Mouse (Mus musculus): ENCODE data around the gene Ifna15. TPM values are rescaled to one million over a fixed set of nuclear protein-coding genes. Genes with fewer than 3 reads are reported as not detected.
"Not testable (repeated sequence)": the region's sequence is repeated elsewhere in the genome, so short reads cannot be mapped to it uniquely, and the experiment has no call there.

Gene Ifna15
- not detected in 2 replicates for polyA plus RNA-seq (2015; fragmentation: Nextera tagmentation; extraction: Ambion mirVana)

GRCm38 (mm10) chr4:88558145-88558544, at the start of gene Ifna15:
Gene Ifna15 (minus strand): TSS chr4:88558245.
- H3K4me2 ChIP-seq (ENCODE audit: low read depth, low read length); H3K9me3 ChIP-seq (replicated peaks; ENCODE audit: control insufficient read depth, low read length); H3K9ac ChIP-seq (ENCODE audit: low read depth, low read length); H3K4me3 ChIP-seq (ENCODE audit: low read depth, low read length); H3K36me3 ChIP-seq (ENCODE audit: control insufficient read depth, insufficient read depth); H3K27me3 ChIP-seq (ENCODE audit: control insufficient read depth, insufficient read depth, low read depth, low read length); ATAC-seq (ENCODE audit: low read depth); H3K27ac ChIP-seq (ENCODE audit: low read length); H3K4me1 ChIP-seq (ENCODE audit: control insufficient read depth, low read depth, low read length): not testable (repeated sequence)

GRCm38 (mm10) chr4:88603276-88603675, 45.2 kb upstream of the Ifna15 start, which contains the start of gene Ifna12:
Gene Ifna12 (minus strand): TSS chr4:88603376.
- Histone ChIP-seq H3K27ac (ENCODE audit: low read length) (no peak within 1 kb of the TSS), H3K27me3 (ENCODE audit: control insufficient read depth, insufficient read depth, low read depth, low read length) (no peaks in the 10 kb centered on the region), H3K4me2 (ENCODE audit: low read depth, low read length) (no peak within 1 kb of the TSS), H3K4me3 (ENCODE audit: low read depth, low read length) (no peak within 1 kb of the TSS), H3K36me3 (ENCODE audit: control insufficient read depth, insufficient read depth) (no peaks in the 10 kb centered on the region), H3K9ac (ENCODE audit: low read depth, low read length) (no peak within 1 kb of the TSS), H3K9me3 (replicated peaks; ENCODE audit: control insufficient read depth, low read length) (no peaks in the 10 kb centered on the region), H3K4me1 (ENCODE audit: control insufficient read depth, low read depth, low read length) (no peaks in the 10 kb centered on the region)
- ATAC-seq (ENCODE audit: low read depth), result no peak

- no peak within 1 kb of the TSS for H3K4me2 ChIP-seq (ENCODE audit: low read depth, low read length)
- no peak within 1 kb of the TSS for H3K27ac ChIP-seq (ENCODE audit: low read length)
- no peaks in the 10 kb centered on the region for H3K36me3 ChIP-seq (ENCODE audit: control insufficient read depth, insufficient read depth)
- ATAC-seq (ENCODE audit: low read depth), result no peak
- no peaks in the 10 kb centered on the region for H3K4me1 ChIP-seq (ENCODE audit: control insufficient read depth, low read depth, low read length)
- WGBS (ENCODE audit: insufficient replicate concordance), result 42% methylated on average over 1 of the region's 1 CpGs
- no peaks in the 10 kb centered on the region for H3K9me3 ChIP-seq (replicated peaks; ENCODE audit: control insufficient read depth, low read length)
- no peak within 1 kb of the TSS for H3K4me3 ChIP-seq (ENCODE audit: low read depth, low read length)
- no peak within 1 kb of the TSS for H3K9ac ChIP-seq (ENCODE audit: low read depth, low read length)
- no peaks in the 10 kb centered on the region for H3K27me3 ChIP-seq (ENCODE audit: control insufficient read depth, insufficient read depth, low read depth, low read length)
Measured at GRCm38 (mm10) chr4:88592285-88592684, 34.2 kb upstream of the Ifna15 start, which contains the start of gene Ifna9. Gene Ifna9 (minus strand): TSS chr4:88592385.

- Histone ChIP-seq H3K9ac (ENCODE audit: low read depth, low read length) (no peak within 1 kb of the TSS), H3K27me3 (ENCODE audit: control insufficient read depth, insufficient read depth, low read depth, low read length) (no peaks in the 10 kb centered on the region), H3K4me1 (ENCODE audit: control insufficient read depth, low read depth, low read length) (no peaks in the 10 kb centered on the region), H3K4me2 (ENCODE audit: low read depth, low read length) (no peak within 1 kb of the TSS), H3K36me3 (ENCODE audit: control insufficient read depth, insufficient read depth) (no peaks in the 10 kb centered on the region), H3K4me3 (ENCODE audit: low read depth, low read length) (no peak within 1 kb of the TSS), H3K9me3 (replicated peaks; ENCODE audit: control insufficient read depth, low read length) (no peaks in the 10 kb centered on the region), H3K27ac (ENCODE audit: low read length) (no peak within 1 kb of the TSS)
- 29% methylated on average over 1 of the region's 1 CpGs for WGBS (ENCODE audit: insufficient replicate concordance)
- no peak for ATAC-seq (ENCODE audit: low read depth)
Measured at GRCm38 (mm10) chr4:88571698-88572097, 13.7 kb upstream of the Ifna15 start, which contains the start of gene Ifna14. Gene Ifna14 (minus strand): TSS chr4:88571798.

GRCm38 (mm10) chr4:88561791-88562190, 3.7 kb upstream of the Ifna15 start:
- ATAC-seq (ENCODE audit: low read depth), result no peak

GRCm38 (mm10) chr4:88550161-88550945, 7.7 kb downstream of the Ifna15 start:
- no peaks in the 10 kb centered on the region for H3K9me3 ChIP-seq (replicated peaks; ENCODE audit: control insufficient read depth, low read length)
- peak overlapping the region; percentile 61 for H3K4me3 ChIP-seq (ENCODE audit: low read depth, low read length)
- WGBS (ENCODE audit: insufficient replicate concordance), result 20% methylated on average over 22 of the region's 22 CpGs
- peak; percentile 93 for ATAC-seq (ENCODE audit: low read depth)
- peak overlapping the region; percentile 56 for H3K9ac ChIP-seq (ENCODE audit: low read depth, low read length)
- H3K4me2 ChIP-seq (ENCODE audit: low read depth, low read length), result peak overlapping the region; percentile 75
- peaks cover 2% of the 10 kb centered on the region; the same call in 1 of the 2 replicates for H3K4me1 ChIP-seq (ENCODE audit: control insufficient read depth, low read depth, low read length)
- H3K36me3 ChIP-seq (ENCODE audit: control insufficient read depth, insufficient read depth), result no peaks in the 10 kb centered on the region
- H3K27me3 ChIP-seq (ENCODE audit: control insufficient read depth, insufficient read depth, low read depth, low read length), result no peaks in the 10 kb centered on the region
- no peak overlapping the region for H3K27ac ChIP-seq (ENCODE audit: low read length)

More at GRCm38 (mm10) chr4:88561791-88562190, 3.7 kb upstream of the Ifna15 start:
- Histone ChIP-seq H3K4me3 (ENCODE audit: low read depth, low read length) (no peak overlapping the region), H3K27me3 (ENCODE audit: control insufficient read depth, insufficient read depth, low read depth, low read length) (no peaks in the 10 kb centered on the region), H3K9me3 (replicated peaks; ENCODE audit: control insufficient read depth, low read length) (no peaks in the 10 kb centered on the region), H3K36me3 (ENCODE audit: control insufficient read depth, insufficient read depth) (no peaks in the 10 kb centered on the region), H3K4me1 (ENCODE audit: control insufficient read depth, low read depth, low read length) (no peaks in the 10 kb centered on the region), H3K9ac (ENCODE audit: low read depth, low read length) (no peak overlapping the region), H3K27ac (ENCODE audit: low read length) (no peak overlapping the region), H3K4me2 (ENCODE audit: low read depth, low read length) (no peak overlapping the region)
- WGBS (ENCODE audit: insufficient replicate concordance), result 71% methylated on average over 1 of the region's 1 CpGs

GRCm38 (mm10) chr4:88547986-88548385, 10.1 kb downstream of the Ifna15 start:
- H3K4me1 ChIP-seq (ENCODE audit: control insufficient read depth, low read depth, low read length), result peaks cover 2% of the 10 kb centered on the region; the same call in 1 of the 2 replicates
- ATAC-seq (ENCODE audit: low read depth), result no peak
- H3K27me3 ChIP-seq (ENCODE audit: control insufficient read depth, insufficient read depth, low read depth, low read length), result no peaks in the 10 kb centered on the region
- H3K4me3 ChIP-seq (ENCODE audit: low read depth, low read length), result no peak overlapping the region
- no peaks in the 10 kb centered on the region for H3K9me3 ChIP-seq (replicated peaks; ENCODE audit: control insufficient read depth, low read length)
- H3K4me2 ChIP-seq (ENCODE audit: low read depth, low read length), result no peak overlapping the region
- 59% methylated on average over 1 of the region's 1 CpGs for WGBS (ENCODE audit: insufficient replicate concordance)
- H3K27ac ChIP-seq (ENCODE audit: low read length), result no peak overlapping the region
- no peak overlapping the region for H3K9ac ChIP-seq (ENCODE audit: low read depth, low read length)
- no peaks in the 10 kb centered on the region for H3K36me3 ChIP-seq (ENCODE audit: control insufficient read depth, insufficient read depth)

GRCm38 (mm10) chr4:88543649-88544234, 14.3 kb downstream of the Ifna15 start:
- Histone ChIP-seq H3K4me2 (ENCODE audit: low read depth, low read length) (no peak overlapping the region), H3K4me1 (ENCODE audit: control insufficient read depth, low read depth, low read length) (no peaks in the 10 kb centered on the region), H3K27me3 (ENCODE audit: control insufficient read depth, insufficient read depth, low read depth, low read length) (no peaks in the 10 kb centered on the region), H3K27ac (ENCODE audit: low read length) (no peak overlapping the region), H3K9ac (ENCODE audit: low read depth, low read length) (no peak overlapping the region), H3K9me3 (replicated peaks; ENCODE audit: control insufficient read depth, low read length) (no peaks in the 10 kb centered on the region), H3K4me3 (ENCODE audit: low read depth, low read length) (no peak overlapping the region), H3K36me3 (ENCODE audit: control insufficient read depth, insufficient read depth) (no peaks in the 10 kb centered on the region)
- ATAC-seq (ENCODE audit: low read depth), result 0 out of 2 replicates have a peak, but pooled peaks have one; percentile 32
- WGBS (ENCODE audit: insufficient replicate concordance), result 40% methylated on average over 2 of the region's 2 CpGs

GRCm38 (mm10) chr4:88537328-88537727, 20.7 kb downstream of the Ifna15 start:
- Histone ChIP-seq H3K4me2 (ENCODE audit: low read depth, low read length) (peak overlapping the region; percentile 33), H3K9me3 (replicated peaks; ENCODE audit: control insufficient read depth, low read length) (no peaks in the 10 kb centered on the region), H3K27me3 (ENCODE audit: control insufficient read depth, insufficient read depth, low read depth, low read length) (no peaks in the 10 kb centered on the region), H3K4me3 (ENCODE audit: low read depth, low read length) (peak overlapping the region; percentile 23), H3K27ac (ENCODE audit: low read length) (peak overlapping the region; percentile 77), H3K9ac (ENCODE audit: low read depth, low read length) (no peak overlapping the region; the same call in 1 of the 2 replicates), H3K4me1 (ENCODE audit: control insufficient read depth, low read depth, low read length) (peaks cover 21% of the 10 kb centered on the region), H3K36me3 (ENCODE audit: control insufficient read depth, insufficient read depth) (no peaks in the 10 kb centered on the region)
- 12% methylated on average over 12 of the region's 12 CpGs for WGBS (ENCODE audit: insufficient replicate concordance)
- ATAC-seq (ENCODE audit: low read depth), result peak; percentile 46

Data from liver, embryonic 16.5 days (tissue).